Mouse (Mus musculus) common myeloid progenitor, adult 5-6 weeks (primary cell): ENCODE data around the gene Rps21. TPM values are rescaled to one million over a fixed set of nuclear protein-coding genes. Genes with fewer than 3 reads are reported as not detected.

Experiments
- ATAC-seq: replicated peaks from 2 replicates; pipeline ENCODE4 v1.8.0; 2016; ENCODE audit warnings: low read depth, mild to moderate bottlenecking, moderate TSS enrichment, inconsistent platforms; ENCODE audit not compliant: poor library complexity, severe bottlenecking
- total RNA-seq: library from RNA; stranded (forward); fragments of 200-1000, 187-1606 nt; gene quantifications from 2 replicates; pipeline ENCODE4 v1.2.3, GENCODE M21; 2017

The Rps21 gene
- total RNA-seq, 1 experiment from 2014 or later: 3,441 TPM

- ATAC-seq: no peak
Observed at GRCm38 (mm10) chr2:180228060-180228458, 29.1 kb upstream of the Rps21 start.

- ATAC-seq: no peak
Observed at GRCm38 (mm10) chr2:180228592-180228991, 28.6 kb upstream of the Rps21 start.

DNA sequence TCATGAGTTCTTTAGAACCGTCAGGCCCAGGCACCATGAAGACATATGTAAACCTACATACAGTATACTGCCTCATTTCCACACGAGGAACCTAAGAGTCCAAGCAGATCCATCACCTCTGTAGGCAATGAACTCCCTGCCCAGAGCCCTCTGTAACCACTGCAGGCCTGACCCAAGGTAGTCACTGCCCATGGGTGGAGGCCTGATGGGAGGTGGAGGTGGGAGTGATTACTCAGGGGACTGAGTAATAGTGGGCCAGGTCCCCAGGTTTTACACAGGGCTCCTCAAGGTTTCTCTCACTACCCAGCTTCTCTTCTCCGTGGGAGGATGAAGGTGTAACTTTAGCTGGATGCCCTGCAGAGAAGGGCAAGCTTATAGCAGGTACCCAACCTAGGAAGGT is 28.0 kb upstream of the Rps21 start:
- no peak for ATAC-seq

DNA sequence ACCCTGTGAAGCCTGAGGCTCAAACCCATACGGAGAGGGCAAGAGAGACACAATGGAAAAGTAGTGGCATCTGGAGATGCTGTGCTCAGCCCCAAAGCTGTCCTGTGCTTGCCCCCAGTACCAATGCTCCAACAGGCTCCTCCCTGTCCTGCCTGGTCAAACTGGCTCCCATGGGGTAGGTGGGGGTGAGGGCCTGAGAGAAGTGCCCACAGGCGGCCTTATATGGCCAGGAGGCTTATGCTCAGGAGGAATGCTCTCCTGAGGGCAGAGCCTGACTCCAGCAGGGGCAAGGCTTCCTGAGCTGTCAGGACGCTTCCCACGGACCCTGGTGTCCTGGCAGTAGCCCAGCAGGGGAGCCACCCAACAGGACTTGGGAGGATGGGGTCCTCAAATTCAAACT is 26.7 kb upstream of the Rps21 start:
- ATAC-seq: no peak

DNA sequence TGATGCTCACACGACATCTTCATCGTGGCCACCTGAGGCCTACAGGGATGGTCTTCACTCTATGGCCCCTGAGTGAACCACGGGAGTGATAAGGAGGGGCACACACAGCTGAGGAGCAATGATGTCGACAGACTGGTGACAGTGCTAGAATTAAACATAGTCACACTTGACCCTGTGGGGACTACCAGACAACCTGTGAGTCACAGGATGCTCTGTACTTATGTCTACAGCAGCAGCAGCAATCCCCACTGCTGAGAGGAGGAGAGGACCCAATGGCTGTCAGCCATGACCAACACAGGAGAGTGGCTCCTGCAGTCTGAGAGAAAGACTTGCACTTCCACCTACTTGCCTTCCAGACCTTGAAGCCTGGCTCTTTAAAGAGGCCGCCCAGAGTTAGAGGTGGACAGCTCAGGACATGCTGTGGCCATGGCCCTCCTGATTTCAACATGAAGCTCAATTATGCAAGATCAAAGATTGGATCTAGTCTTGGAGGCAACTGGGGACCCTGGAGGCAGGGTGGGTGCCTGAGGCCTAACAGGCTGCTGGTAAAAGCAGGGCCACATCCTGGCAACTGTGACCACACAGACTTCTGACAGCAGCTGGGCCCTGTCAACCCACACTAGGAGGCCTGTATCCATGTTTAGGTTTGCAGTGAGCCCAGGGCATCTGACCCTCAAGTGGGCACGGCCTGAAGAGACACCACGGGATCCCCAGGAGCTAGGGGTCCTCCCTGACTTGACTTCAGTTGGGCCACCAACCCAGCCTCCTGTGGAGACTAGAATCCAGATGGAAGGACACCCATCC is 23.9 kb upstream of the Rps21 start:
- no peak for ATAC-seq

GRCm38 (mm10) chr2:180234353-180234752 is 22.8 kb upstream of the Rps21 start:
- no peak for ATAC-seq

- ATAC-seq: no peak
Observed at GRCm38 (mm10) chr2:180234980-180235379, 22.2 kb upstream of the Rps21 start.

- ATAC-seq: no peak
Observed at GRCm38 (mm10) chr2:180235788-180236187, 21.4 kb upstream of the Rps21 start.

DNA sequence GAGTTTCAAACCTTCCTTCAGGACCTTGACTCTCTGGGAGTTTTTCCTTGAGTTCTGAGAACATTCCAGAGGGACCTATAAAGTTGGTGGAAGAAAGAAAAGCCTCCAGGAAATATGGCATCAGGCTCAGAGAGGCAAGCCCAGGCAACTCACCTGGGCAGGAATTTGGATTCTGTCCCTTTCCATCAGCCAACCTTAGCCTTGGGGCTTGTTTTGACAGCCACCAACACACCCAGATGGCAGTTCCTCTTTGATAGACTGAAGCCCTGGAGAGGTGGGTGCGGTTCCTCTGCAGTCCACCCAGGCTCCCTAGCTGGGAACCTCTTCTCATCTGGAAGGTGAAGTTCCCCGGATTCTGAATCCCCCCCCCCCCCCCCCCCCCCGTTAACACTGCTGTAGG is 20.7 kb upstream of the Rps21 start:
- ATAC-seq: 0 out of 2 replicates have a peak, but pooled peaks have one; percentile 27

- ATAC-seq: peak; percentile 56
Observed at GRCm38 (mm10) chr2:180236930-180237329, 20.2 kb upstream of the Rps21 start.

GRCm38 (mm10) chr2:180237601-180238345 is 19.4 kb upstream of the Rps21 start:
- ATAC-seq: no peak

GRCm38 (mm10) chr2:180238591-180238990 is 18.6 kb upstream of the Rps21 start:
- ATAC-seq: peak; percentile 55

DNA sequence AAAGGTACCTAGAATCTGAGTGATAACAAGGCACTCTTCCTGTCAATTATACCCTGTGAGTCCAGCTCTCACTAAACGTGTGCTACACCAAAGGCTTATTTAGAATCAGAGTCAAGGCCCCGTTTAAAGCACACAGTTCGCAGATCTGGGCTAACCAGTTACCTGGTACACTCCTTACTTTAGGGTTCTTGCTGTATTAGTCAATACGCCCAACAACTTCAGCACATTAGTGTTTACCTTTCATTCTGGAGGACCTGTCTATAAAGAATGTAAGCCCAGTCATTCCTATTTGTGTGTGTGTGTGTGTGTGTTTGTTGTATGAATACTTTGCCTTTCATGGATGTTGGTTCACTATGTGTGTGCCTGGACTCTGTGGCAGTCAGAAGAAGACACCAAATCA is 14.1 kb upstream of the Rps21 start:
- no peak for ATAC-seq

GRCm38 (mm10) chr2:180247916-180248315 is 9.3 kb upstream of the Rps21 start:
- no peak for ATAC-seq

GRCm38 (mm10) chr2:180248947-180249660 is 8.1 kb upstream of the Rps21 start:
- ATAC-seq: no peak

DNA sequence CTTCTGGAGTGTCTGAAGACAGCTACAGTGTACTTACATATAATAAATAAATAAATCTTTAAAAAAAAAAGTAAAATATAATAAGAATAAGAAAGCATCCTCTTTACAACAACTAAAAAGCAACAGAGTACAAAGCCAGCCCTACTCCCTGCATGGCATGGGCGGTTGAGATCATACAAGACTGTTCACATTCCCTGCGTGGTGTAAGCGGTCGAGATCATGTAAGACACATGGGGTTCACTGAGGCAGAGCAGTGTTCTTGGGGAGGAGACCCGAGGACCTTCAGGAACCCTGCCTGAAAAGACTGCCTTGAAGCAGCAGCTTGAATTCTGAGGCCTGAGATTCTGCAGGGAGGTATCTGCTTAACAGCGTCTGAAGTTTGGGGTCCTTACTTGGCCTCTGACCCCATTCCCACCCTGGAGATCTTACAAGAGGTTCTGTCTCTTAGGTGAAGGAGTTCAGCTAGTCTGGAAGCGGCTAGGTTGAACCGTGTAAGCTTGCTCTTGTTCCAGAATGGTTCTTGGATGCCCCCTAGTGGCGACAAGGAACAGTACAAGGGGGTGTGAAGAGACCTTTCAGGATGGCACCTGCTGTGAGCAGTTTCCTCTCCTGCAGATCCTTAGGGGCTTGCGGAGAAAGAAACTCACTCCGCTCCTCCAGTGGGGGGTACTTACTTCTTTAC is 6.1 kb upstream of the Rps21 start:
- ATAC-seq: peak; percentile 92

DNA sequence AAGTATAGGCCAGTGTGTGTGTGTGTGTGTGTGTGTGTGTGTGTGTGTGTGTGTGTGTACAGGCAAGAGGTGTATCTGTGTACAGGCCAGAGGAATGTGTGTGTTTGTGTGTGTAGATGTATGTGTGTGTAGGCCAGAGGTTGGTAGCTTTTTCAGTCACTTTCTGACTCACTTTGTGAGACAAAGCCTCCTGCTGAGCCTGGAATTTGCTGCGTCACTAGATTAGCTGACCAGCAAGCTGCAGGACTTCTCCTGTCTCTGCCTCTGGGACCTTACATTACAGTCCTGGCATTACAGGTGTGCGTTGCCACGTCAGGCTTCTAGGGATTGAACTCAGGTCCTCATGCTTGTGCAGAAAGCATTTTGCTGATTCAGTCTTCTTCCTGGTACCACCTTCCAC is 5.3 kb upstream of the Rps21 start:
- ATAC-seq: no peak

GRCm38 (mm10) chr2:180254436-180255209 is 2.6 kb upstream of the Rps21 start:
- ATAC-seq: no peak

- ATAC-seq: no peak
Observed at GRCm38 (mm10) chr2:180255701-180256100, 1.5 kb upstream of the Rps21 start.
